Mouse (Mus musculus) lung, postnatal 0 days (tissue): ENCODE measurements at regions not wholly inside any gene's neighbourhood (a gene's known extent, or its start where the extent isn't known, plus 50 kb on each side); places are given as distances from the start of the nearest gene placed in this dataset.

Experiments
- CTCF ChIP-seq: IDR thresholded peaks from 2 replicates; pipeline ENCODE4 v1.5.1; 2016; ENCODE audit warnings: antibody characterized with exemption, mild to moderate bottlenecking
- EP300 ChIP-seq: IDR thresholded peaks from 2 replicates; pipeline ENCODE4 v1.6.1; 2016; ENCODE audit warnings: antibody characterized with exemption, mild to moderate bottlenecking, control low read depth

- TF ChIP-seq CTCF (no peak), EP300 (no peak)
Measured at GRCm38 (mm10) chr16:83271869-83272268, 443.7 kb downstream of the Gm21833 start.
